Mouse (Mus musculus) ES-E14 (cell line): ENCODE results near the gene Hnrnph1.

ENCODE experiments used
- MAFK ChIP-seq: IDR thresholded peaks from 2 replicates; pipeline ENCODE4 v1.6.1; 2014; ENCODE audit warnings: mild to moderate bottlenecking, low read depth, low read length, inconsistent platforms; ENCODE audit not compliant: insufficient read depth
- ZC3H11A ChIP-seq: IDR thresholded peaks from 2 replicates; pipeline ENCODE4 v1.6.1; 2012; ENCODE audit warnings: low read depth, mild to moderate bottlenecking, inconsistent platforms, low read length, borderline replicate concordance
- ZNF384 ChIP-seq: IDR thresholded peaks from 2 replicates; pipeline ENCODE4 v1.6.1; 2012; ENCODE audit warnings: low read depth, low read length, inconsistent platforms

DNA sequence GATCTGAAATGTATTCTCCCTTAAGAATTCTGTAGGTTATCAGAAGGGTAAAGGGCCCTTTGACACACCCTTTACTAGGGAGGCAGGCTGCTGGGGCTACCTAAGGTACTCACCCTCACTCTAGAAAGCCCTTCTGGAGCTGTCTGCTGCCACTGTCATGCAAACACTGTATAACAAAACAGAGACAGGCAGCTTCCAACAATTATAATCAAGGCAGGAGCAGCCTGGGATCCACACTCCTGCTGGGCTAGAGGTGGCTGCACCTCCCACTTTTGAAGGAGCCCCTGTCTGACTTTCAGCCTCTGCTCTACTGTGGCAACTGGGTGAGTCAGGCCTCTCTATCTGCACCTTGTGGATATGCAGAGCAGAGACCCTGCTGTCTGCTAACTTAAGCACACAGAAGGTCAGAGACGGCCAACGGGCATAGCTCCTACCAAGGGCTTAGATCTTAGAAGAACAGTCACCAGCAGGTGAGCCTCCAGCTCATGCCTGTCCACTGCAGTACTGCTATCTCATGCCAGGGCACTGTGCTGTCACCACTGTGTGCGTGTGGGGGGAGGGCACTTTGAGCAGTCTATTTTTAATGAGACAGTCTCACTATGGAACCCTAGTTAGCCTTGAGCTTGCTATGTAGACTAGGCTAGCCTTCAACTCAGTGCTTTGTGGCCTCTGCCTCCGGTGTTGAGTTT lies 14.6 kb downstream of the Hnrnph1 start:
- TF ChIP-seq MAFK, result no peak
- no peak for TF ChIP-seq ZNF384
- no peak for TF ChIP-seq ZC3H11A
